Comparison of ENCODE assay signal across 10 mouse cellular contexts in genomic region chr9:70816701-70817305, GRCm38 (mm10).
DNase-seq lines count a peak whose midpoint lies in the region; ATAC-seq and TF ChIP-seq lines count a peak whose summit lies in the region.
"Had no signal": no experiment of that assay in that cellular context is flagged by ENCODE, and none has a peak within 500 bp of the region (broad histone marks: within the 10 kb centered on the region; RNA-seq: fewer than 3 reads in every experiment).

No protein-coding gene starts in this region.

- intact Hi-C loops in left cerebral cortex, postnatal 36 days (cut with DNase I), result no loop called here

- no peaks in the 10 kb centered on the region for H3K27me3 ChIP-seq in CH12.LX (replicated peaks)
- no peaks in the 10 kb centered on the region for H3K27me3 ChIP-seq in lung, postnatal 0 days (replicated peaks; ENCODE audit: insufficient read depth, low read length)

- 0 out of 2 replicates have a peak, but pooled peaks have one; percentile 5 for TF ChIP-seq POLR2A in CH12.LX (IDR thresholded peaks at IDR 0.05; ENCODE audit: low read depth, low read length)

- peak overlapping the region; percentile 18 to 67 (median 49) for H3K4me3 ChIP-seq in CH12.LX (replicated peaks in 1 of 3; ENCODE audit: low read depth in 2 of 3, low read length in 2 of 3, poor library complexity in 1 of 3)
- no peak overlapping the region for H3K4me3 ChIP-seq in lung, postnatal 0 days (ENCODE audit: low read depth, low read length)

- H3K9me3 ChIP-seq in CH12.LX (replicated peaks; ENCODE audit: low read length), result no peaks in the 10 kb centered on the region
- H3K9me3 ChIP-seq in lung, postnatal 0 days (ENCODE audit: low read length), result no peaks in the 10 kb centered on the region

- H3K9ac ChIP-seq in CH12.LX (ENCODE audit: insufficient read depth, low read depth), result peak overlapping the region; percentile 85
- no peak overlapping the region for H3K9ac ChIP-seq in lung, postnatal 0 days (replicated peaks; ENCODE audit: low read depth)

- peaks cover 14 to 44% of the 10 kb centered on the region in 2 experiments for H3K4me1 ChIP-seq in CH12.LX (ENCODE audit: control insufficient read depth in 1 of 2, insufficient read depth in 2 of 2)
- H3K4me1 ChIP-seq in lung, postnatal 0 days (ENCODE audit: insufficient read depth, low read depth, low read length), result no peaks in the 10 kb centered on the region

- 59% methylated on average over 14 of the region's 14 CpGs for WGBS in lung, postnatal 0 days

- dilution Hi-C loops in CH12.LX (cut with MboI; ENCODE audit: extremely low pct_ligation_motif_present, extremely low pct_unique_long_range_greater_than_20kb, low sequenced_read_pairs), result no loop called here

- in situ Hi-C loops in CH12.LX (cut with MboI; ENCODE audit: low pct_ligation_motif_present, low pct_unique_long_range_greater_than_20kb, low sequenced_read_pairs), result no loop called here

- TF ChIP-seq CTCF in CH12.LX (conservative IDR thresholded peaks at IDR 0.05 in 1 of 2, IDR thresholded peaks at IDR 0.05 in 1 of 2; ENCODE audit: low read depth in 2 of 2, low read length in 2 of 2), result no peak
- no peak for TF ChIP-seq CTCF in lung, postnatal 0 days (IDR thresholded peaks at IDR 0.05)

- peak overlapping the region; percentile 83 for H3K4me2 ChIP-seq in CH12.LX (ENCODE audit: insufficient read depth, low read depth, poor library complexity, severe bottlenecking)
- no peak overlapping the region for H3K4me2 ChIP-seq in lung, postnatal 0 days (replicated peaks; ENCODE audit: low read depth, low read length)

- TF ChIP-seq EP300 in CH12.LX (IDR thresholded peaks at IDR 0.05; ENCODE audit: low read length), result peak; percentile 55
- no peak for TF ChIP-seq EP300 in lung, postnatal 0 days (IDR thresholded peaks at IDR 0.05)

- ATAC-seq in monocyte, adult 5-6 weeks (replicated peaks; ENCODE audit: insufficient number of reproducible peaks, low FRiP score, low TSS enrichment, poor library complexity, severe bottlenecking), result no peak
- ATAC-seq in lung, postnatal 0 days, result no peak

- H3K27ac ChIP-seq in CH12.LX (ENCODE audit: insufficient read depth, low read depth), result peak overlapping the region; percentile 89
- no peak overlapping the region for H3K27ac ChIP-seq in lung, postnatal 0 days (ENCODE audit: low read length)
- H3K27ac ChIP-seq: stomach, postnatal 0 days had no signal

- no peak for TF ChIP-seq RAD21 in CH12.LX (IDR thresholded peaks at IDR 0.05; ENCODE audit: low read depth, low read length)

- peaks cover 5 to 8% of the 10 kb centered on the region in 2 experiments for H3K36me3 ChIP-seq in CH12.LX (replicated peaks in 1 of 2; ENCODE audit: control insufficient read depth in 1 of 2, insufficient read depth in 1 of 2, low read length in 1 of 2)
- H3K36me3 ChIP-seq in lung, postnatal 0 days (ENCODE audit: insufficient read depth, low read length), result no peaks in the 10 kb centered on the region

- H3K79me2 ChIP-seq in CH12.LX (replicated peaks; ENCODE audit: control insufficient read depth, extremely low read depth, insufficient read depth, poor library complexity, severe bottlenecking), result no peaks in the 10 kb centered on the region

- DNase-seq in layer of hippocampus, adult 11-12 months (ENCODE audit: low spot score), result peak; percentile 50
- DNase-seq in layer of hippocampus, adult 9-10 months (ENCODE audit: low spot score), result no peak
- peak; percentile 54 for DNase-seq in CH12.LX (ENCODE audit: extremely low read depth)
- peak; percentile 81 for DNase-seq in brain, adult 2 months (ENCODE audit: low read depth, low spot score)
- DNase-seq in left cerebral cortex, postnatal 36 days (ENCODE audit: low spot score in 2 of 2), result peak; percentile 38 to 52
- no peak for DNase-seq in kidney, postnatal 36 days
- no peak for DNase-seq in lung, postnatal 0 days (ENCODE audit: low spot score)
- DNase-seq: lung, adult 18-20 months had no signal

TF ChIP-seq in CH12.LX, 34 proteins besides CTCF, POLR2A, EP300 and RAD21:
- TF ChIP-seq MEF2A (IDR thresholded peaks at IDR 0.05; ENCODE audit: borderline replicate concordance, low read depth, low read length) (peak; percentile 17; the same call in 1 of the 2 replicates), CHD2 (IDR thresholded peaks at IDR 0.05; ENCODE audit: low read length) (peak; percentile 15; the same call in 1 of the 2 replicates), MAZ (IDR thresholded peaks at IDR 0.05; ENCODE audit: low read depth, low read length) (0 out of 2 replicates have a peak, but pooled peaks have one; percentile 30), ZMIZ1 (IDR thresholded peaks at IDR 0.05; ENCODE audit: low read depth, low read length) (0 out of 2 replicates have a peak, but pooled peaks have one; percentile 17), TCF12 (IDR thresholded peaks at IDR 0.05; ENCODE audit: low read depth, low read length) (peak; percentile 26; the same call in 1 of the 2 replicates), IRF4 (IDR thresholded peaks at IDR 0.05; ENCODE audit: low read depth, low read length) (no peak; the same call in 1 of the 2 replicates), TBP (conservative IDR thresholded peaks at IDR 0.05; ENCODE audit: low read depth, low read length) (peak; percentile 70; the same call in 1 of the 2 replicates), ETS1 (conservative IDR thresholded peaks at IDR 0.05; ENCODE audit: low read depth, low read length) (peak; percentile 40; the same call in 1 of the 2 replicates), JUND (conservative IDR thresholded peaks at IDR 0.05; ENCODE audit: low read depth, low read length) (no peak)

Comparison
In these comparisons a context has a peak if more than half of its experiments do, and no peak if none do; other contexts are left out.
1. DNase-seq: peak in layer of hippocampus, adult 11-12 months (single experiment), CH12.LX (single experiment), brain, adult 2 months (single experiment) and left cerebral cortex, postnatal 36 days (2 of 2); none in layer of hippocampus, adult 9-10 months (single experiment), kidney, postnatal 36 days (0 of 2) and lung, postnatal 0 days (single experiment).